Mouse (Mus musculus) megakaryocyte progenitor cell, adult 5-6 weeks (primary cell): ENCODE measurements at regions not wholly inside any gene's neighbourhood (a gene's known extent, or its start where the extent isn't known, plus 50 kb on each side); places are given as distances from the start of the nearest gene placed in this dataset.

Experiments
- ATAC-seq: replicated peaks from 2 replicates; pipeline ENCODE4 v1.8.0; 2016; ENCODE audit warnings: mild to moderate bottlenecking, moderate TSS enrichment, inconsistent platforms; ENCODE audit not compliant: poor library complexity

- ATAC-seq = no peak
Measured at GRCm38 (mm10) chr14:114981120-114981519, 110.9 kb upstream of the Gpc5 start.

DNA sequence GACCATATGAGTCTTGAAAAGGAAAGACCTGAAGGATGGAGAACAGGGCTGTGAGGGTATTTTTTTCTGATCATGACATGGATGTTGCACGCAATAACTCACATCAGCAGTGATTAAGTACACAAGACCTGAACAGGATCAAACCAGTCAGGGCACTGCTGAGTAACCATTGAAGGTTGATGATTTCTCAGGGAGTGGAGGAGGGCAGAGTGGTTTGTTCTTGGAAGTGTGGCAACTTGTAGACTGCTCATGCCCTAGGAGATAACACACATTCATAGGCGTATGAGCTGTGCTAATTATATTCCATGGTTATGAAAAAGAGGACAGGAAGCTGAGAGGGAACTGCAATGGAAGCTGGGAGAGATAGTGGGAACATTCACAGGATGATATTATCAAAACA lies 88.8 kb upstream of the Gpc5 start:
- ATAC-seq = no peak; the same call in 1 of the 2 replicates

DNA sequence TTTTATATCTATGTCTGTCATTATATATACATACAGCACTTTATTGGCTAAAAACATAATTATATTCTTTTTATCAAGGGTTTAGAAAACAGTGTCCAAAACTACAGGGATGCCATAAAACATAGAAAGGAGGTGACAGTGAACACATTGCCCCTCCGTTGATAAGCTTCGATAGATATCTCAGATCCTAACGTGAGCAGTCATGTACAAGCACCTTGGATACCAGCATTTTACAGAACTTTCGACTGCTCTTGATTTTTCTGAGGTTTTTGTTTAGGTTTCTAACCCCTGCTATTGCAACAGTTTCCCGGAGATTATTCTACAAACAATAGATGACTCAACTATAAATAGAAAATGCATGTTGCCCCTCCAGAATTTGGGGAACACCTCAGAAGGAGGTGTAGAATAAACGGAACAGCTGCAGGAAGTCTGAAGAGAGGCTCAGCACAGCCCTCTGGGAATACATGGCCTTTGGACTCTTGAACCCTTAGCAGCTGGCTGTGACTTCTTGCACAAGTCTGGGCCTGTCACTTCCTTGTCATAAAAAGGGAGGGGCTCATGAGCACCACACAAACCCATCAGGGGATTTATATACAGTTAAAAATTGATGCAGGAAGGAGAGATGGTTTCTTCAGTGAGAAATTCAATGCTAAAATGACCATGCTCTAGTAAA lies 87.1 kb upstream of the Gpc5 start:
- peak; percentile 82 for ATAC-seq

DNA sequence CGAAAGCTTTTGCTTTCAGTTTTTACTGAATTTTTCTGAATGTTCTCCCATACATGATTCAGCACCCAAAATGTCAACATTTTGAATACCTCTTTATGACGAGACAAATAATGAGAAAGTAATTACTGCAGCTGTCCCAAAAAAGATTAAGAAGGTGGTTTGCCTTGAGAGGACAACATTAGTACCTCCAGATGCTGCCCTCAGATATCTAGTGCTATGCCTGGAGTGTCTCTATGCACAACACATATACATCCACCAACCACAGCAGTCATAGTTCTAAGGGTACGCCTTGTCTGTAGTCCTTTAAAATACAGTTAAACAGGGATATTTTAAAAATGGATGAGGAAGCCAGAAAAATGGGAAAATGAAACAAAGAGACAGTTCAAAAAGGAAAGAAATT lies 81.1 kb upstream of the Gpc5 start:
- no peak for ATAC-seq

DNA sequence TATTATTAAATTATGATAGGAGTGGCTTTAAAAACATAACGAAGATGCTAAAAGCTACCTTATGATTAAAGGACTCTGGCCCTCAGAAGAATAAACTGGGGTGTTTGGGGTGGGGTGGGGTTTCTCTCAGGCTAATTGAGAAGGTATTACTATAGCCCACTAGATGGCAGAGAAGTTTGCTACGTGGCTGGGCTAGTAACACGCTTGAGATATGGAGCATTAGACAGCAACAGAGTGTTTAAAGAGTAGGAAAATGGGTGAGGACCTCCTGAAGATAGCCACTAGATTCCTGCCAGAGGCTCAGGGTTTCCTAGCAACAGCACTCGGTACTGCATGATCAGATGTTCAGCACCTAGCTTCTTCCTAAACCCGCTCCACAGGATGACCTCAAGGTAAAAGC lies 76.7 kb upstream of the Gpc5 start:
- peak; percentile 63 for ATAC-seq

DNA sequence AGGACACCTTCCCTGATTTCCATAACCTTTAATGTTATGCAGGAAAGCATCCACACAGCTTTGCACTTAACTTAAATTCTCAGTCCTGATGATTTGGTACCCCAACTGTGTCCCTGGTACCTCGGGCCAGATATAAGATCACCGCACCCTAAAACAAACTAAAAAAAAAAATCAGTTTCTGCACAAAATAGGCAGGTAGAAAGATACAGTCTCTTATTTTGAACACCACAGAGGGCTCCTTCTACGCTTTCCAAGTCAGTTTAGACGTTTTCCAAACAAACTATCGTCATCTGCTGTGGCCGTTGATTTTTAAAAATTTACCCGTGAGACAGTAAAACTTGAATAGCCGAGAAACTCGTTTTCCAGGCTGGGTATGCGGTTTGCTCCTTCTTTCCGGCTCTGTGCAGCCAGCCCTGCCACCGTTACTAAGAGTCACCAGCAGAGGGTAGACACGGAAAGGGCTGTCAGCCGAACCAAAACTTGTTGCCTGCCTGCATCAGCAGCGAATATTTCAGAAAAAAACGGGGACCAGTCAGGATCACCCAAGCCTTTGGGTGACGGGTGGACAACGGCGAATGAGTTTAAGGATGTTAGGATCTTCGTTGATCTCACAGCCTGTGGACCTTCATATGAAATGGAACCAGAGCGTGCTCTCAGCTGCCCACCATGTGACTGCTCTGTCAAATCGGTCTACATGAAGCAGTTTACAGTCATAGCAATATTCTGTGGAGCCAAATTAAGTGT lies 74.4 kb upstream of the Gpc5 start:
- peak; percentile 98 for ATAC-seq

- no peak for ATAC-seq
Measured at GRCm38 (mm10) chr14:115028011-115028410, 64.0 kb upstream of the Gpc5 start.

- ATAC-seq = no peak
Measured at GRCm38 (mm10) chr14:115031734-115032133, 60.3 kb upstream of the Gpc5 start.

DNA sequence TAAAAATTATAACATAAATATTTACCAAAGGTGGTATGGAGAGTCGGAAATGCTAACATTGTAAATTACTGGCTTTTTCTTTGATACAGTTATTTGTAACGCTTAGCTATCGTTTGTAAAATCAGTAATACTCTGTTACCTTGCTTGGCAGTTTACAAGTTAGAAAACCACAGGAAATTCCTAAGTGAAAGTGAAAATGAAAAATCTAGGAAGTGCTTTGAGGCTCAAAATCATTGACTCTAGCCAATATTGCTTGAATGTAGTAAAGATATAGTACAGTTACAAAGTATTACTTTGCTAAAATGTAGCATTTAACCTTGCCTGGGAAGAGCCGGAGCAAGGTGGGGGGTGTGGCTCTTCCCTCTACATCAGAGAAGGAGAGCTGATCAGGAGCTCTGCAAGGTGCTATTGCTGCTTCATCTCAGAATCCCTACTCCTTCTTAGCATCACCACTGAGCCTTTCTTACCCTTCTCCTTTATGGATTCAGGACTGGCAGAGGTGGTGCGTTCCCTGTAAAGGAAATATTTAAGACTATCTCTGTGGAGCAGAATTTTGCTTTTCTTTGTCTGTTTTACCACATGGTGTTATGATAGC lies 58.5 kb upstream of the Gpc5 start:
- ATAC-seq = peak; percentile 56

- no peak for ATAC-seq
Measured at GRCm38 (mm10) chr14:115034718-115035437, 57.1 kb upstream of the Gpc5 start.

GRCm38 (mm10) chr14:115037086-115037793 lies 54.8 kb upstream of the Gpc5 start:
- no peak for ATAC-seq

DNA sequence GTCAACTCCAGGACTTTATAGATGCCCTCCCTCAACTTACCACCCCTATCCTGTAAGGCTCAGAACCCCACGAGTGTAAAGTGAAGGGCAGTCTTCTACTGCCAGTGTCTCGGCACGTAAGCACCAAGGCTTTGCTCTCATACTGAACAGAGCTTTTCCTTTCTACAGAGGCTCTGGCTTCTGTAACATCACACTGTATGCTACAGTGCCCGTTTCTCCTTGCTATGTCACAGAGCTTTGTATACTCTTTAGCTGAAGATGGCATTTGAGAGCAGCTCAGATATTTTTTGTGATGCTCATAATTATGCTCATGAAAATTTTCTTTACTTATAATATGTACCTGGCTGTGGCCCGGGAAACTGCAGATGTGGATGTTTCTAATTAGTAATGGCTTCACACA lies 53.2 kb upstream of the Gpc5 start:
- ATAC-seq = no peak

DNA sequence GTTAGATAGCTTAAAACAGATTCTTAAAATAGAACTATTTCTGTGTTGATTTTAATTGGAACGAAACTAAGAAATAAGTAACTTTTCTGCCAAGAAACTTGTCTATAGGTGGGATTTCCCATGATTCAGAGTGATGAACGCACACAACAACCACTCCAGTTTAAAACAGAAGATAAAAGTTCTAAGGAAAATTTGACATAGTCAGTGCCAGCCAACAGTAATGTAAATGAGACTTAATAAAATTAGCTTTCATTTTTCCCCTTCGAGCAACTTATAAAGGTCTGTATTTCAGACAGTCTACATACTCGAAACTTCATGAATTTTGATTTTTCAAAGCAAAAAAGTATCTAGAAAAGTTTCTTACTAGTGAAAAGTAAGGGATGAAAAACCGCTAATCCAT lies 52.5 kb upstream of the Gpc5 start:
- ATAC-seq = no peak

GRCm38 (mm10) chr14:115040091-115040571 lies 51.9 kb upstream of the Gpc5 start:
- peak; percentile 30 for ATAC-seq

DNA sequence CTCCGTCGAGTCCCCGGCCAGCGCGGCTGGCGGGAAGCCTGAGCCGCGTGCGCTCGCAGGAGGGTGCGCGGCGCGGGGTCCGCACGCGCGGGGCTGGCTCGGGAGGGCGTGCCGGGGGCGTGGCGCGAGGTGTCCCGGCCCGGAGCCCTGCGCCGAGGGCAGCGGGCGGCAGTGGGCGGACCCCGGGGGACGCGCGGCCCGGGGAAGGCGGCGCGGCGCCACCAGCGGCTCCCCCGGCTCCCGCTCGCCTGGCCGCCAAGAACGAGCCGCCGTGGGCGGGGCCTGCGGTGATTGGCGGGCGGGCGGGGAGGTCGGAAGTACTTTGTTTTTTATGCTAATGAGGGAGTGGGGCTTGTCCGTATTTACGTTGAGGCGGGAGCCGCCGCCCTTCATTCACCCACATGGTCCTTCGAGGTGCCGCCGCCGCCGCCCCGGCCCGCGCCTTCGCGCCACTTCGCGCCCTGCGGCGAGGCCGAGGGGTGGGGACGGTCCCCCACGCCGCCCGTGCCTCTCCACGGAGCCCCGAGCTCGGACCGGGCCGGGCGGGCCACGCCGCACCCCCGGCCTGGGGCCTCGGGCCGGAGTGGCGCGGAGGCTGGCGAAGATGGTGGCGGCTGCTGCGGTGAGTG lies 51.3 kb upstream of the Gpc5 start:
- ATAC-seq = peak; percentile 66

GRCm38 (mm10) chr14:115041336-115042054 lies 50.5 kb upstream of the Gpc5 start:
- ATAC-seq = no peak

DNA sequence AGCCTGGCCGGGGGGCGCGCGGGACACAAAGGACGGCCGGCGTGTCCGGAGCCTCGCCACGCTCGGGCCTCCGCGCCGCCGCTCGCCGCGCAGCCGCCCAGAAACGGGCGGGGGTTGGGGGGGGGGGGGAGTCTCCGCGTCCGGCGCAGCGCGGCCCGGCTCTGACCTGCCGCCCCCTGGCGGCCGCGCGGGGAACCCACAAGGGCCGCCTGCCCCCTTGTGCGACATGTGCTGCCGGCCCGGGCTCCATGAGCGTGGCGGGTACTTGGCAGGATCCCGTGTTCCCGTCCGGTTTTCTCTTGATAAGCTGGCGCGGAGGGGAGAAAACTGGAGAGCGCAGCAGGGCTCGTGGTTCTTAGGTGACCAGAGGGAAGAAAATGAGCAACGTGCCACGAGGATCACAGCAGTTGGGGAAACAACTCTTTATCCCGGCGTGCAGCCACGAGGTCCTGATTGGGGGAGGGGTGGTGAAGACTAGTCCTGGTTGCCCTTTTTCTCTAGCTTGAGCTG lies 49.9 kb upstream of the Gpc5 start:
- peak; percentile 52 for ATAC-seq
